Mouse (Mus musculus) fat pad, adult 2 months (tissue): ENCODE results near the gene Bloc1s4.

Experiments
- DNase-seq: peaks from one replicate; pipeline ENCODE4 v3.0.0-alpha.2; 2011; ENCODE audit warnings: low read depth, low spot score; ENCODE audit errors: extremely low read depth

Bloc1s4 gene

DNA sequence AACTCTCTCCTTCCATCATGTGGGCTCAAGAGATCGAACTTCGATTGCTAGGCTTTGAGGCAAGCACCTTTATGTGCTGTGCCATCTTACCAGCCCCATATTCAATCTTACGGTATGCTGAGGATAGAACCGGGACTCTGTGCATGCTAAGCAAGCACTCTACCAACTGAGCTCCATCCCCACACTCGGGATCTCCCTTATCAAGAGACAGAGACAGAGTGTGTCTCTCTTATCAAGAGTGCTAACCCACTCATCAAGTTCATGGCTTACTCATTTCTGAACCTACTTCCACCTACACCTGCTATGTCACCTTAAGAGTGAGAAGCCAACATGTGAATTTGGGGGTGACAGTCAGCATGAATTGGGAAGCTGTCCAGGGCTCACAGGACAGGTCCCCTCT is 28.2 kb downstream of the Bloc1s4 start:
- DNase-seq: no peak

DNA sequence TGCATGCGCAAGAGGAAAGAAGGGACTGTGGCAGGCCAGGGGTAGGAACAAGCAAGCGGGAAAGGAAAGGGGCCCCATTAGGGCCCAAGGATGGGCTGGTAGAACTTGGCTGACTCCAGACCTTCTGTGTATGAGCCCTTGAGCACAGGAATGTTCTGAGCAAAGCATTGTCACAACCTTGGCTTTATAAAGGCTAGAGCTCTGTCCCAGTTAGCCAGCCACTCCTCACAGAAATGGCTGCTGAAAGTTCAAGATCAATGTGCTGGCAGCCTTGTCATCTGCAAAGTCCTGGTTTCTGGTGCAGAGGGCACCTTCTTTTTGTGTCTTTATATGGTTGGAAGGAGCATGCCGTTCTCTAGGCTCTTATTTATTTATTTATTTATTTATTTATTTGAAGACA is 28.8 kb downstream of the Bloc1s4 start:
- DNase-seq: no peak

DNA sequence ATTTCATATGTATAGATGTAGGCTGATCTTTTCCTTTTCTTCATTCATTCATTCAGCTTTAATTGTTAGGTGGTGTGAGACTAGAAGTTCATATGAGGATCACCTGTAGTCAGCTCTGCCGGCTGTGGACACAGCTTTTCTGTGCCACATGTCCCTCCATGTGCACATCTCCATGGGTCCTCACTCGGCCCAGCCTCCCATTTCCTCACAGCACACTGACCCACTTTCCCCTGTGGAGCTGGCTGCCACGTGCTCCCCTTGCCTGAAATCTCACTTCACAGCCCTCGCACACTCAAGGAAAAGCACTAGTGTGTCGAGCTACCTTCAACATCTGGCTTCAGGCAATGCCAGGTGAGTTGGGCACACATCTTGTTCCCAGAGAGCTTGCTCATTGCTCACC is 29.3 kb downstream of the Bloc1s4 start:
- DNase-seq: no peak

DNA sequence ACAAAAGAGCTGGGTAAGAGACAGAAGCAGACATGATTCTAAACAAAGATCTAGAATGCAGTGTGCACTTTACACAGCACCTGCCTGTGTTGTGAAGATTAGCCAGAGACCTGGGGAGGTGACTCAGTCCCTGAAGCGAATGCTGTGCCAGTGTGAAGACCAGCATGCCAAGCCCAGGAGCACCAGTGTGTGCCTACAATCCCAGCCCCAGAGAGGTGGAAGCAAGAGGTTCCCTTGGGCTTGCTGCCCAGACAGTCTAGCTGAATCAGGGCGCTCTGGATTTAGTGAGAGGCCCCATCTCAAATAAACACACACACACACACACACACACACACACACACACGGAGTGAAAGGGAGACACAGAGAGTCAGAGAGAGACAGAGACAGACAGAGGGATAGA is 30.6 kb downstream of the Bloc1s4 start:
- no peak for DNase-seq

DNA sequence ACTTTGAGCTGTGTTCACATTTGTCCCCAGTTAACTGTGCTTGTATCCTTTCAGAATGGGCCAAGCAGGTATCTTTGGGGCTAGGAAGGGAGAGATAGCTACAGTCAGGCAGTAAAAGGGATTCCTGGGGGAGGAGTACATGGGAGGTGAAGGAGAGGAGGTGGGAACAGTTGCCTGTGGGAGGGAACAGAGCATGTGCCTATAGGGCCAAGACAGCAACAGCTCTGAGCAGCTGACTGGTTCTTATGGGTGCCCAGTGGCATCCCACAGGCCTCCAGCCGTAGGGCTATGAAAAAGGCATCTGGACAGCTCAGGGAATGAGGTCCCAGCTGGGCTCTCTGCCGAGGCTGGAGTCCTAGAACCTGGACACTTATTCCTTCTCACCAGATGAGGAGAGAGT is 31.6 kb downstream of the Bloc1s4 start:
- no peak for DNase-seq

DNA sequence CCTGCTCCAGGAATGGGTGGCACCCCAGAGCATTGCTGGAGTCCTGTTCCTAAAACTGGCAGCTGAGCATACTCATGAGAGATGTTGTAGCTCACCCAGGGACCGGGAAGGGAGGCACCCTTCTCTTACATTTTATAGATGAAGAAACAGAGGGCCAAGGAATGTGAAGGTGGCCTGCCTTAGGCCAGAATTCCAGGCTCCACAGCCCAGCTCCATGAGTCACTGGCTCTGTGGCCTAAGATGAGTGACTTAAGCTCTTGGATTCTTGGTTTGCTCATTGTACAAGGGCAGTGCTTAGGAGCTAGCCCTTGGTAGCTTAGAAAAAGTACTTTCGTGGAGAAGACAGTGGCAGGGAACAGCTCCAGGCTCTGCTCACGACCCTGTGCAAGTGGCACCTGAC is 33.6 kb downstream of the Bloc1s4 start:
- no peak for DNase-seq

DNA sequence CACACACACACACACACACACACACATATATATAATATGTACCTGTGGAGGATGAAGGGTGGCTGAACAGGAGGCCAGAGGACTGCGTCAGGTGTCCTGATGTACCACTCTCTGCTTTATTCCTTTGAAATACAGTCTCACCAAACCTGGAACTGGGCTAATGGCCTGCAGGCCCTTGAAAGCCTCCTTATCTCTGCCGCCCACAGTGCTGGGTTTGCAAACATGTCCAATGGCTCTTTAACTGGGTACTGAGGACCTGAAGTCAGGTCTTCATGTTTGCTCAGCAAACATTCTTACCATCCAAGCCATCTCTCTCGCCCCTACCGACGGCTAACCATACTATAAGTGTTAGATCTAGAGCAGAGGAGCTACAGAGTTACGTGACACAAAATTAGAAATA is 34.8 kb downstream of the Bloc1s4 start:
- DNase-seq: no peak

DNA sequence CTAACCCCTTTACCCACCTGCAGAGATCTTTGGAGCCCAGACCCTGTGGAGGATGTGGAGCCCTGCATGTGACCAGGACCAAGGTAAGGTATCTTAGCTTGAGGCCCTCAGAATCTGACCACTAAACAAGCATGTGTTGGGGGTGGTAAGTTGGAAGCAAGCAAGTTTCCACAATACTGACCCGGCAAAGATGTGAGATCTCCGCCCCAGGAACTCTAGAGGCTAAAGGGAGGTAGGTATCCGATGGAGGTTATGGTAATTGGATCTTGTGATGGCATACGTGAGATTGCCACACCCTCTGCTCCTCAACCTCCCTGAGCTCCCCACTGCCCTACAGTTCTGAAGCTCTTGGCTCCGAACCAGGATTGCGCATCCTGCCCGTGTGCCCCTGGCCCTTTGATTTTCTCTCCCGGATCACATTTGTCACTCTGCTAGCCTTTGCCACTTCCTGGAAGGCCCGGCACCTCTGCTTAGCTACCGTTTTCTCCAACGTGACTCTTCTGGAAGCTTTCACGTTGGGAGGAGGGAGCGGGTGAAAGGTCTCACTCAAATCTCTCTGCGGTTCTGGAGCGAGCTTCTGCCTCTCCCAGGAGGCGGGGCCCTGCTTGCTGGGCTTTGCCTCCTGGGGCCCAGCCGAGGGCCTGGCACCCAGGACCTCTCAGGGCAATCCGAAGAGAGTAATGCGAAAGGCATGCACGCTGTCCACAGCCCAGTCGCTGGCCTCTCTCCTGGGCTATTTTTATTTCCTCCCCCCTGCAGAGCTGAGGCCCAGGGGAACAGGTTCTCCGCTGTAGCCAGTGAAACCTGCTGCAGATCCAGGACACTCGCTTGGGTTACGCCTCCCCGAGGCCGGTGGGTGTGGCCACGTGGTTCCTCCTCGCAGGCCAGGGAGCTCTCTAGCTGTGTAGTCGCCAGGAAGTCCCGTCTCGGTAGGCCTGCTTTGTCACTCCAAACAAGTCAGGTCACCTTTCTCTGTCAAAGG is 35.6 kb downstream of the Bloc1s4 start:
- DNase-seq: peak; percentile 70

DNA sequence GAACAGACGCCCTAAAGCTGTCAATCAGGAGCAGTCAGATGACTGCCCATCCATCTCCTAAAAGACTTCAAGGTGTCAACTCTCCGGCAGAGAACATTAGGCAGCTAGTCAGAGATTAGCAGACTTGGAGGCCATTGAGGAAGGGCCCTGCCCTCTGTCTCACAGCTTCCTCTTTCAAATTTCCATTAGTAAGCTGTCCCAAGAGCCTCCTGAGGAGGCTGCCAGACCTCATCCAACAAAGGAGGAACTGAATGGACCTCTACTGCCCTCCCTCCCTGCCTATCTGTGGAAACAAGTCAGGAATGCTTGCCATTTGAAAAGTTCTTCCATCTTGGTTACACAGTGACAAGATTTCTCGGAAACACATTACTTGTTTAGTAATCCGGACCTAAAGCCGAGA is 36.6 kb downstream of the Bloc1s4 start:
- no peak for DNase-seq

DNA sequence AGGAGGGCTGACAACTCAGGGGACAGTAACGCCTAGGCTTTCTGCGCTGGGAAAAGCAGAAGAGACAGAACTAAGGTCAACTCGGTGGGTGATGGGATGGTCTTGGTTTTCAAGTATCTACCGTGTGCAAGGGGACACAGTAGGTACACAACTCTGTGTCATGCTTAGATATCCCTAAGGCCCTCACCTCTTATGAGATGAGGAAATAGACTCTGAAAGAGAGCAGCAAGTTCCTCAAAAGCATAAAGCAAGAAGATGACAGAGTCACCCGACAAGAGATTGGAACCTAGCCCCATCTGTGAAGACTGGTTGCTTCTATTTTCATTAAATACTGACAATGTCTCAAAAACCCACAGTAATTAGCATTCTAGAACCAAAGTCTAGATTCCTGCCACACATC is 42.7 kb downstream of the Bloc1s4 start:
- no peak for DNase-seq

DNA sequence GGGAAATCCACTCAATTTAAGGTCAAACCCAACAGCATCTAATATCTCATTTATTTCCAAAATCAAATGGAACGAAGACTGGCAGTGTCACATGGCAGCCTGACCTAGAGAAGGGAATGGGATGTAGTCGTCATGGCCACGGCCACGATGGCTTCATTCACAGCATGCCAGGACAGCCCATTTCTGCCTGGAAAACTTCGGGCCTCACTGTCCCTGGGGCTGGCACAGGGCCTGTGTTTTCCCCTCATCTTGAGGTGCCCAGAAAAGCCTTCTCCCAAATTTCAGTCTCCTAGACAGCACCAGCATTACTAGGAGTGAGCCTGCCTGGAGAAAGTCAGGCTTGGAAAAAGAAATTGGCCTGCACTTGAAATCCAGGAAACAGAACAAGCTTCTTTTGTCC is 43.1 kb downstream of the Bloc1s4 start:
- DNase-seq: no peak

DNA sequence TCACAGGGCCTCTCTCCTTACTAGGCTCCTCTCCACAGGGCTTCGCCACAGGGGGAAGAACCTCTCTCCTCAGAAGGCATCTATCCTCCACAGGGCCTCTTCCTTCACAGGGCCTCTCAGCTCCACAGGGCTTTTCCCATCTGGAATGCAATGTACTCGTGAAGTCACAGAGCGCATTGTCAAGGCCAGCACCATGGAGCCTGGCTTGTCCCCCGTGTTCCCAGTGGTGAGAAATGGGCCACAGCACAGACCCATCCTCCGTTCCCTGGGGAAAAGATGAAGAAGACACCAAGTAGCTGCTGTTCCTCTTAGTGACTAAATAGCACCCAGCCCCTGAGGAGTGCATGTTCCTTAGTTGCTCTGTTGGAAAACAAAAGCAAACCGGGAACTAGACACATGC is 43.8 kb downstream of the Bloc1s4 start:
- DNase-seq: no peak

DNA sequence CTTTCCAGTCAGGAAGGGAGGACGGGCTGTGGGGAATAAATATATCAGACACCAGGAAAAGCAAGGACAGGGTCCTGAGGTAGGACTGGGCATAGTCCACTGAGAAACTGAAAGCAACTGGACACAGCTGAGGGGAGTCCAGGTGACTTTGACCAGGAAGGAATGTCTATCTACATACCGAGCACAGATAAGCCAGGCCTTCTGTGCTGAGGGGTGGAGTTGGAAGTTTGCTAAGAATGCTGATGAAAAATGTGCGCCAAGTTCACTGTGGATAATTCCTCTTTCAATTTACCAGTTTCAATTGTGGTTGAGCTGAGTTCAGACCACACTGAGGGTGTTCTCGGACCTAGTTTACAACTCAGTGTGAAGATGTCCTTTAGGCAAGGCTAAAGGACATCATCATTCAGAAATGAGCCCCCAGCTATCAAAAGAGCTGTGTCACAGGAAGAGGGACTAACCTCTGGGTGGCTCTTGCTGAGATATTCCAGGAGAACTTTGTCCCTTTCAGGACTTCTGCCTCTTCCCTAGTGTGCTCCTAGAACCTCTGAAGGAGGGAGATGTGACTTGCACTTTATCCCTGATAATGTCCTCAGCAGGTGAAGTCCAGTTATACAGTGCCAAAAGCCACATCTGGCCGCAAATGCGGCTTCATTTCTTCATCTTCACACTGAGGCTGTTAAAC is 47.4 kb downstream of the Bloc1s4 start:
- no peak for DNase-seq

DNA sequence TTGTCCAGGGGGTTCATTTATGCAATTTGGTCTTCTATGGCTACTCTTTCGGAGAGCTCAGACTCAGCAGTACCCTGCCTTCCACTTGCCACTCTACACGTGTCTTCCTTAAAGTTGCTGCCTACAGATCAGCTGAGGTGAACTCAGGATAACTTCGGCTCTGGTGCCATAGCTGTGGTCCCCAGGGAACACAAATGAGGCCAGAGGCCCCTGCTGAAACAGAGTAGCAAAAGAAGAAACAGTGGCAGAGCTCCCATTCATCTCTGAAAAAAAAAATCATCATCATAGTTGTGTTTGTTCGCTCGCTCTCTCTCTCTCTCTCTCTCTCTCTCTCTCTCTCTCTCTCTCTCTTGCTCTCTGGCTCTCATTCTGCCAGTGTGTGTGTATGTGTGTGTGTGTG is 49.8 kb downstream of the Bloc1s4 start:
- DNase-seq: no peak

DNA sequence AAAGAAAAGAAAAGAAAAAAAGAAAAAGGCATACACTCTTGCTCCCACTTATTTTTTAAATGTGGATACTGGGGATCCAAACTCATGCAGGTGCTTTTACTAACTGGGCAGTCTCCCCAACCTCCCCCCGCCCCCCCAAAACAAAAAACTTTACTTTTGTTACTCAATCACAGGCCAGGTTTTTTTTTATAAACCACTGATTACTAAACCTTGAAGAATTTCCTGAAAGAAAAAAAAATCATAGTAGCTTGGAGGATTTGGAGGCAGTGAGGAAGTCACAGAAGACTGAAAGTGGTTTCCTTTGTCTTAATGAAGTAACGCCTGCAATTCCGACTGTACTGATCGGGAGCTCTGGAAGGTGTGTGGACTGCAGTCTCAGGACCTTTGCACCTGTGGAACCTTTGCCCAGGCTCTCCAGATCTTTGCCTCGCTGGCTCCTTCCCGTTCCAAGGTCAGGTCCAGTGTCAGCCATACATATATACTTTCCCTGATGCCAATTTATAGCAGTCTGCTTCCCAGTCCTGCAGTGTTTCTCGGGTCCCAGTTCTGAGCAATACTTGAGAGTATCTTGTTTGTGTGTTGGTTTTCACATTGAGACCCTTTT is 50.3 kb downstream of the Bloc1s4 start:
- no peak for DNase-seq
